Mouse (Mus musculus) stomach, postnatal 0 days (tissue): ENCODE data around the gene Vpreb1. TPM values are rescaled to one million over a fixed set of nuclear protein-coding genes. Genes with fewer than 3 reads are reported as not detected.

ENCODE experiments used
- ATAC-seq: fragments of 200-750 bp; cut with Nextera tagmentation; 2 replicates; pipeline ENCODE4 v1.8.0; 2017; ENCODE audit not compliant: low FRiP score, low TSS enrichment
- DNase-seq: peaks from one replicate; pipeline ENCODE4 v3.0.0-alpha.2; 2016; ENCODE audit warnings: low spot score
- H3K27ac ChIP-seq: fragments of 300-500 bp; sonication (generic); replicated peaks from 2 replicates; pipeline ENCODE4 v1.5.1; 2014; ENCODE audit warnings: mild to moderate bottlenecking, control low read depth
- H3K27me3 ChIP-seq: fragments of 300-500 bp; sonication (generic); 2 replicates; pipeline ENCODE4 v1.6.1; 2014; ENCODE audit warnings: low read length; ENCODE audit not compliant: control insufficient read depth, insufficient read depth
- H3K36me3 ChIP-seq: fragments of 300-500 bp; sonication (generic); 2 replicates; pipeline ENCODE4 v1.6.1; 2014; ENCODE audit warnings: low read length, mixed read lengths; ENCODE audit not compliant: control insufficient read depth, insufficient read depth
- H3K4me1 ChIP-seq: fragments of 300-500 bp; sonication (generic); replicated peaks from 2 replicates; pipeline ENCODE4 v1.6.1; 2014; ENCODE audit warnings: antibody characterized with exemption; ENCODE audit not compliant: control insufficient read depth, insufficient read depth
- H3K4me2 ChIP-seq: fragments of 300-500 bp; sonication (generic); replicated peaks from 2 replicates; pipeline ENCODE4 v1.6.1; 2014; ENCODE audit warnings: low read depth, mild to moderate bottlenecking, control low read depth, moderate library complexity
- H3K4me3 ChIP-seq: fragments of 300-500 bp; sonication (generic); 2 replicates; pipeline ENCODE4 v1.5.1; 2014; ENCODE audit warnings: low read depth, low read length, control low read depth
- H3K9ac ChIP-seq: fragments of 300-500 bp; sonication (generic); 2 replicates; pipeline ENCODE4 v1.6.1; 2014; ENCODE audit warnings: mild to moderate bottlenecking, low read length, control low read depth, mixed read lengths
- H3K9me3 ChIP-seq: fragments of 300-500 bp; sonication (generic); 2 replicates; pipeline ENCODE4 v1.6.1; 2016; ENCODE audit warnings: low read length; ENCODE audit not compliant: control insufficient read depth
- CTCF ChIP-seq: IDR thresholded peaks from 2 replicates; pipeline ENCODE4 v1.5.1; 2016; ENCODE audit warnings: antibody characterized with exemption, low read depth, mild to moderate bottlenecking, moderate library complexity
- EP300 ChIP-seq: optimal IDR thresholded peaks from 2 replicates; pipeline ENCODE3; 2016; ENCODE audit warnings: antibody characterized with exemption
- WGBS: fragments of 180-500 bp; shearing (Covaris S2); extraction: QIAGEN DNeasy Blood & Tissue Kit; methylation state at CpG from one replicate; pipeline ENCODE4 v1.1.7; 2014; 5-methylcytosine and 5-hydroxymethylcytosine counted together
- polyA plus RNA-seq: library from polyadenylated mRNA; unstranded; fragments of >200 nt; fragmentation: Nextera tagmentation; extraction: Ambion mirVana; gene quantifications from 2 replicates; pipeline ENCODE4 v1.2.1, GENCODE M21; 2015

The Vpreb1 gene
- polyA plus RNA-seq, result 0.91 and 1.1 TPM in 2 replicates

GRCm38 (mm10) chr16:16870617-16871331, at the start of gene Vpreb1, which contains the start of gene Top3b:
Gene Vpreb1 (minus strand): TSS chr16:16870843.
Gene Top3b (plus strand): TSS chr16:16870736.
- TF ChIP-seq EP300, result peak; percentile 3
- TF ChIP-seq CTCF, result peak; percentile 54
- peak within 1 kb of the TSS; percentile 68 for H3K4me2 ChIP-seq
- H3K27ac ChIP-seq, result peak within 1 kb of the TSS; percentile 98
- H3K4me3 ChIP-seq, result peak within 1 kb of the TSS; percentile 76
- DNase-seq (peak; percentile 95), ATAC-seq (peak; percentile 98)
- H3K4me1 ChIP-seq, result 0 out of 2 replicates have a peak, but pooled peaks cover 3% of the 10 kb centered on the region
- under 1% methylated on average over 47 of the region's 49 CpGs for WGBS
- 0 out of 2 replicates have a peak, but pooled peaks cover 2% of the 10 kb centered on the region for H3K36me3 ChIP-seq
- H3K9ac ChIP-seq, result peak within 1 kb of the TSS; percentile 93
- no peaks in the 10 kb centered on the region for H3K9me3 ChIP-seq
- no peaks in the 10 kb centered on the region for H3K27me3 ChIP-seq

- TF ChIP-seq EP300 (no peak), CTCF (no peak)
- no peak for ATAC-seq
- H3K36me3 ChIP-seq, result peaks cover 15% of the 10 kb centered on the region; the same call in 1 of the 2 replicates
- no peak overlapping the region for H3K9ac ChIP-seq
- no peak for DNase-seq
- no peaks in the 10 kb centered on the region for H3K27me3 ChIP-seq
- H3K27ac ChIP-seq, result no peak overlapping the region
- H3K4me1 ChIP-seq, result no peaks in the 10 kb centered on the region
- WGBS, result 91% methylated on average over 7 of the region's 7 CpGs
- H3K4me3 ChIP-seq, result no peak overlapping the region
- H3K9me3 ChIP-seq, result no peaks in the 10 kb centered on the region
- no peak overlapping the region for H3K4me2 ChIP-seq
Observed at GRCm38 (mm10) chr16:16918441-16919117, 47.9 kb upstream of the Vpreb1 start.

GRCm38 (mm10) chr16:16913440-16913839, 42.8 kb upstream of the Vpreb1 start:
- H3K36me3 ChIP-seq, result peaks cover 20% of the 10 kb centered on the region
- no peaks in the 10 kb centered on the region for H3K27me3 ChIP-seq
- no peak overlapping the region for H3K4me3 ChIP-seq
- ATAC-seq (no peak), DNase-seq (no peak)
- TF ChIP-seq CTCF, result no peak
- H3K27ac ChIP-seq, result no peak overlapping the region
- H3K4me2 ChIP-seq, result no peak overlapping the region
- H3K9ac ChIP-seq, result 0 out of 2 replicates have a peak overlapping the region, but pooled peaks have one; percentile 13
- H3K9me3 ChIP-seq, result no peaks in the 10 kb centered on the region
- 40% methylated on average over 1 of the region's 1 CpGs for WGBS
- no peaks in the 10 kb centered on the region for H3K4me1 ChIP-seq

GRCm38 (mm10) chr16:16911641-16912597, 41.3 kb upstream of the Vpreb1 start:
- peaks cover 15% of the 10 kb centered on the region for H3K36me3 ChIP-seq

GRCm38 (mm10) chr16:16907799-16908198, 37.2 kb upstream of the Vpreb1 start:
- no peak for TF ChIP-seq EP300
- TF ChIP-seq CTCF, result no peak
- no peaks in the 10 kb centered on the region for H3K4me1 ChIP-seq
- H3K9me3 ChIP-seq, result no peaks in the 10 kb centered on the region
- H3K36me3 ChIP-seq, result peaks cover 13% of the 10 kb centered on the region
- H3K4me3 ChIP-seq, result no peak overlapping the region
- no peak overlapping the region for H3K9ac ChIP-seq
- WGBS, result 68% methylated on average over 6 of the region's 6 CpGs
- peak overlapping the region; percentile 63; the same call in 1 of the 2 replicates for H3K27ac ChIP-seq
- ATAC-seq (peak; percentile 24; the same call in 1 of the 2 replicates), DNase-seq (no peak)
- H3K27me3 ChIP-seq, result no peaks in the 10 kb centered on the region
- H3K4me2 ChIP-seq, result no peak overlapping the region

More at GRCm38 (mm10) chr16:16911641-16912597, 41.3 kb upstream of the Vpreb1 start:
- Histone ChIP-seq H3K9ac (no peak overlapping the region; the same call in 1 of the 2 replicates), H3K9me3 (no peaks in the 10 kb centered on the region), H3K4me2 (no peak overlapping the region), H3K4me1 (no peaks in the 10 kb centered on the region), H3K27me3 (no peaks in the 10 kb centered on the region), H3K4me3 (no peak overlapping the region), H3K27ac (peak overlapping the region; percentile 63; the same call in 1 of the 2 replicates)
- peak; percentile 69 for DNase-seq
- peak; percentile 86 for ATAC-seq
- TF ChIP-seq EP300 (no peak), CTCF (peak; percentile 97)
- WGBS, result 40% methylated on average over 13 of the region's 13 CpGs
